Mouse (Mus musculus) heart, postnatal 0 days (tissue): ENCODE measurements at regions not wholly inside any gene's neighbourhood (a gene's known extent, or its start where the extent isn't known, plus 50 kb on each side); places are given as distances from the start of the nearest gene placed in this dataset.

Source experiments
- CTCF ChIP-seq: IDR thresholded peaks from 2 replicates; pipeline ENCODE4 v1.5.1; 2016; ENCODE audit warnings: antibody characterized with exemption, control low read depth, low read depth
- EP300 ChIP-seq: IDR thresholded peaks from 2 replicates; pipeline ENCODE4 v1.6.1; 2016; ENCODE audit warnings: antibody characterized with exemption, low read depth

- TF ChIP-seq CTCF, result no peak
- no peak for TF ChIP-seq EP300
Measured at GRCm38 (mm10) chr7:70029311-70029710, 337.2 kb downstream of the Nr2f2 start.
